12 mouse cellular contexts compared by ENCODE assay signal in the genomic region with DNA sequence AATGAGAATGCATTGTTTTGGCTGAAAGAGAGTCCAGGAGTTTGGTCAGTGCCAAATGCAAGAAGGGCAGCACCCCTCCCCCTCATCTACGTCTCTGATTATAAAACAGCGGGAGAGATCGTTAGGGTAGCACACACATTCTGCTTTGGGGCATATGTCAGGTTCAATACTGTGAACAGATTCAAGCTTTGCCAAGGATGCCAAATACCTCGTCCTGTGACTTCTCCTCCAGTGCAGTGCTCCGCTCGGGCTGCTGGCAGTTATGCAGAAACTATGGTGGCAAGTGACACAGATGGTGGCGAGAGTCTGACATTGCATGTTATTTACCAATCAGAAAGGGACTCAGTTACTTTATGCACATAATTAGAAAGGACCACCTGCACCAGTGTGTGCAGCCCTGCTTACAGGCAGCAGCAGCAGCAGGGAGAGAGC.
DNase-seq lines count a peak whose midpoint lies in the region; ATAC-seq and TF ChIP-seq lines count a peak whose summit lies in the region.
"Had no signal": no experiment of that assay in that cellular context is flagged by ENCODE, and none has a peak within 500 bp of the region (broad histone marks: within the 10 kb centered on the region; RNA-seq: fewer than 3 reads in every experiment).

No protein-coding gene starts in this region.

- no peak overlapping the region for H3K27ac ChIP-seq in left cerebral cortex, adult 2 months
- no peak overlapping the region for H3K27ac ChIP-seq in hindbrain, embryonic 15.5 days (replicated peaks)
- H3K27ac ChIP-seq in neural tube, embryonic 14.5 days (ENCODE audit: low read depth, low read length) = no peak overlapping the region

- no peaks in the 10 kb centered on the region for H3K9me3 ChIP-seq in hindbrain, embryonic 15.5 days
- H3K9me3 ChIP-seq in neural tube, embryonic 14.5 days (ENCODE audit: control insufficient read depth, low read length) = no peaks in the 10 kb centered on the region

- H3K36me3 ChIP-seq in hindbrain, embryonic 15.5 days = no peaks in the 10 kb centered on the region
- H3K36me3 ChIP-seq in neural tube, embryonic 14.5 days (ENCODE audit: control insufficient read depth, insufficient read depth, low read length) = no peaks in the 10 kb centered on the region

- no peak overlapping the region for H3K9ac ChIP-seq in hindbrain, embryonic 15.5 days
- no peak overlapping the region for H3K9ac ChIP-seq in neural tube, embryonic 14.5 days (replicated peaks; ENCODE audit: low read depth, low read length)

- peaks cover 21% of the 10 kb centered on the region for H3K4me1 ChIP-seq in hindbrain, embryonic 15.5 days (replicated peaks)
- H3K4me1 ChIP-seq in neural tube, embryonic 14.5 days (ENCODE audit: control insufficient read depth, insufficient read depth, low read length) = 0 out of 2 replicates have a peak, but pooled peaks cover 7% of the 10 kb centered on the region

- no peak for DNase-seq in left cerebral cortex, adult 2 months (ENCODE audit: extremely low spot score in 1 of 2, low spot score in 2 of 2)
- DNase-seq in left cerebral cortex, adult 9 months (ENCODE audit: low spot score in 2 of 2) = no peak
- peak; percentile 89 for DNase-seq in cerebellum, postnatal 10 days
- no peak for DNase-seq in spleen, postnatal 4 days (ENCODE audit: low spot score in 2 of 2)
- no peak for DNase-seq in right cerebral cortex, postnatal 4 days
- no peak for DNase-seq in right cerebral cortex, postnatal 10 days (ENCODE audit: low spot score in 2 of 2)
- DNase-seq: heart, postnatal 36 days; lung, postnatal 14 days; right cerebral cortex, postnatal 14 days had no signal

- H3K4me3 ChIP-seq in left cerebral cortex, adult 2 months = peak overlapping the region; percentile 22; the same call in 1 of the 2 replicates
- H3K4me3 ChIP-seq in hindbrain, embryonic 15.5 days = no peak overlapping the region
- no peak overlapping the region for H3K4me3 ChIP-seq in neural tube, embryonic 14.5 days (ENCODE audit: low read depth, low read length)

- H3K4me2 ChIP-seq in hindbrain, embryonic 15.5 days = peak overlapping the region; percentile 31; the same call in 1 of the 2 replicates
- H3K4me2 ChIP-seq in neural tube, embryonic 14.5 days (ENCODE audit: low read depth, low read length) = no peak overlapping the region
- H3K4me2 ChIP-seq: liver, embryonic 11.5 days had no signal

- H3K27me3 ChIP-seq in hindbrain, embryonic 15.5 days = no peaks in the 10 kb centered on the region
- H3K27me3 ChIP-seq in neural tube, embryonic 14.5 days (ENCODE audit: control insufficient read depth, insufficient read depth, low read length) = no peaks in the 10 kb centered on the region

- intact Hi-C loops in left cerebral cortex, adult 2 months (cut with DNase I) = loop anchor here (10.0 kb wide), 1 partner anchor 257 kb away; no protein-coding TSS in a partner anchor

- 30% methylated on average over 7 of the region's 7 CpGs for WGBS in hindbrain, embryonic 15.5 days
- WGBS in neural tube, embryonic 14.5 days = 30% methylated on average over 7 of the region's 7 CpGs

- ATAC-seq in hindbrain, embryonic 15.5 days (ENCODE audit: low FRiP score, low read depth) = peak; percentile 90
- ATAC-seq in neural tube, embryonic 14.5 days (ENCODE audit: low read depth) = peak; percentile 90; the same call in 1 of the 2 replicates

- no peak for TF ChIP-seq CTCF in left cerebral cortex, adult 2 months (IDR thresholded peaks at IDR 0.05)

Comparison
In these comparisons a context has a peak if more than half of its experiments do, and no peak if none do; other contexts are left out.
1. DNase-seq: peak in cerebellum, postnatal 10 days (2 of 2); none in left cerebral cortex, adult 2 months (0 of 2), left cerebral cortex, adult 9 months (0 of 2), spleen, postnatal 4 days (0 of 2), right cerebral cortex, postnatal 4 days (single experiment) and right cerebral cortex, postnatal 10 days (0 of 2).